Mouse (Mus musculus) testis, adult 10 weeks (tissue): ENCODE results near the gene Gm21454. TPM values are rescaled to one million over a fixed set of nuclear protein-coding genes. Genes with fewer than 3 reads are reported as not detected.

Source experiments
- polyA plus RNA-seq: library from polyadenylated mRNA; stranded (reverse); fragments of 350-450 nt; fragmentation: Illumina TruSeq; extraction: RNeasy Lipid Tissue Mini Kit (QIAGEN cat#74804); gene quantifications from one replicate; pipeline ENCODE4 v1.2.3, GENCODE M21; 2014; ENCODE audit warnings: low read depth, low replicate concordance

Gene Gm21454
- 18.8 TPM for polyA plus RNA-seq

GRCm38 (mm10) chrY:13252091-13252490 lies at the start of gene Gm21454, which contains the start of gene Gm21440:
Gene Gm21454 (plus strand): TSS chrY:13252442.
Gene Gm21440 (plus strand): TSS chrY:13252391.

GRCm38 (mm10) chrY:13223828-13224227 lies 28.4 kb upstream of the Gm21454 start, which contains the start of gene Gm21828:
Gene Gm21828 (minus strand): TSS chrY:13223928.

GRCm38 (mm10) chrY:13348963-13349362 lies 96.7 kb downstream of the Gm21454 start, which contains the start of gene Gm21725:
Gene Gm21725 (minus strand): TSS chrY:13349063.

Other genes with a start within 250 kb of the Gm21454 start
- gene Gm20807, start 209.6 kb upstream of the Gm21454 start, polyA plus RNA-seq, result 10.1 TPM
- gene Gm21891, start 119.0 kb upstream of the Gm21454 start, polyA plus RNA-seq, result not detected
- not detected for gene Gm21425, start 90.5 kb upstream of the Gm21454 start, polyA plus RNA-seq
- gene Gm21828, start 28.5 kb upstream of the Gm21454 start, polyA plus RNA-seq, result not detected
- 6.6 TPM for gene Gm21440, start 51 bp upstream of the Gm21454 start, polyA plus RNA-seq
- not detected for gene Gm21725, start 96.6 kb downstream of the Gm21454 start, polyA plus RNA-seq
- gene Gm21866, start 213.1 kb downstream of the Gm21454 start, polyA plus RNA-seq, result not detected
- 13.3 TPM for gene Gm20773, start 241.6 kb downstream of the Gm21454 start, polyA plus RNA-seq